Mouse (Mus musculus) right cerebral cortex, postnatal 14 days (tissue): ENCODE data around the gene Ssxb5.
"Not testable (repeated sequence)": the region's sequence is repeated elsewhere in the genome, so short reads cannot be mapped to it uniquely, and the experiment has no call there.

Source experiments
- DNase-seq: peaks from one replicate; pipeline ENCODE4 v3.0.0; 2022

Ssxb5 gene

DNA sequence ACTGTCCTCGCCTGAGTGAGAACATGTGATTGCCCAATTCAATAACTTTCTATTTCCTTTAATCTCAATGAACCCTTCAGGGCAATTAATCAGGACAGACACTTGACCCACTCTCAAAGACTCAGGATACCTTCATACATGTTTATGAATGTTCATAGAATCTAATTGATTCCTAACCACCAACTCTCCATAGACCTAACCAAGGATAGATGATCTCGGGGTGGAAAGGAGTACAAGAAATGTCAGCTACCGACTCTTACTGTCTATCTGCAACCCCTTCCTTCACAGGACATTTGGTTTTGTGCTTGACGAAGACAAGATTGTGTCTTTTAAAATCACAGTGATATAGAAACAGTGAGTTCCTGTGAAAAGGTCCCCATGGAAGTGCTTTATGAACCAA, at the start of gene Ssxb5:
TSS of gene Ssxb5 (plus strand) at position 301 of the 400 bp plus-strand sequence.
- DNase-seq, result not testable (repeated sequence)

DNA sequence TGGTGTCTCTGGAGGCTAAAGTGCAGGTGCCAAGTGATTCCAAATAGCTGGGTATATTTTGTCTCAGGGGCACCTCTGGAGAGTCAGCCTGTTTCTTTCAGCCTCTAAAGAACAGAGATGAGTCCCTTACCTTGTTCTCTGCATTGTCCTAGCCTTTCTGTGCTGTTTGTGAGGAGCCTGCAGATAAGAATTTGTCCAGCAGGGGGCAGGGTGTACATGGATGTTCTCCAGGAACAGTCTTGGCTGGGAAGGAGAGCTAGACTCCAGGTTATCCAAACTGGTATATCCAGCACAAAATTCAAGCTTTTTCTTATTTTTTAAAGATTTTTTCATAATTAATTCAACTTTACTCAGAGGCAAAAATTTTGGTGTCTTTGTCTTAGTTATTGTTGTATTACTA, 28.6 kb downstream of the Ssxb5 start:
- DNase-seq, result peak; percentile 68

DNA sequence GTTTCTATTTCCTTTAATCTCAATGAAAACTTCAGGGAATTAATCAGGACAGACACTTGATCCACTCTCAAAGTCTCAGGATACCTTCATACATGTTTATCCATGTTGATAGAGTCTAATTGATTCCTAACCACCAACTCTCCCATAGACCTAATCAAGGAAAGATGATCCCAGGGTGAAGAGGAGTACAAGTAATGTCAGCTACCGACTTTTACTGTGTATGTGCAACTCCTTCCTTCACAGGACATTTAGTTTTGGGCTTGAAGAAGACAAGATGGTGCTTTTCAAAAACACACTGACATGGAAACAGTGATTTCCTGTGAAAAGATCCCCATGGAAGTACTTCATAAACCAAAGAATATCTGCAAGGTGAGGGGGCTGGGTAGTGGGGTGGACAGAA, 40.2 kb downstream of the Ssxb5 start, which contains the start of gene Gm6592:
TSS of gene Gm6592 (plus strand) at position 301 of the 400 bp plus-strand sequence.
- DNase-seq, result no peak

DNA sequence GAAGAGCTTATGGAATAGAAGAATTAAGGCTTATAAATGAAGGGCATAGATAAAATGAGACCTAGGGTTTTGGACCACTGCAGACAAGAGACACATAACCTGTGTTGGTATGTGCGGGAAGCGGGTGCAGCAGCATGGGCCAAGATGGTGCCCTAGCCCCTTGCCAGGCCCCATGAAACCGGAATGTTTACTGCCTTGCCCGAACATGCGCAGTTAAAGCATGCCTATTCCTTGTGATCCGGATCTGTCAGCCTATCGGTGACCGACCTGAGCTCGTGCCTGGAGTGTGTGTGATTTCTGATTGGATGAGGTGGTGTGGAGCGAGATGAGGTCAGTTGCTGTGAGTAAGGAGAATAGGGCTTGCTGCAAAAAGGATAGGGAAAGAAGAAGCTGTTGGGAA, 49.0 kb downstream of the Ssxb5 start:
- no peak for DNase-seq
